Comparison of ENCODE assay signal across 21 mouse cellular contexts in the genomic region with DNA sequence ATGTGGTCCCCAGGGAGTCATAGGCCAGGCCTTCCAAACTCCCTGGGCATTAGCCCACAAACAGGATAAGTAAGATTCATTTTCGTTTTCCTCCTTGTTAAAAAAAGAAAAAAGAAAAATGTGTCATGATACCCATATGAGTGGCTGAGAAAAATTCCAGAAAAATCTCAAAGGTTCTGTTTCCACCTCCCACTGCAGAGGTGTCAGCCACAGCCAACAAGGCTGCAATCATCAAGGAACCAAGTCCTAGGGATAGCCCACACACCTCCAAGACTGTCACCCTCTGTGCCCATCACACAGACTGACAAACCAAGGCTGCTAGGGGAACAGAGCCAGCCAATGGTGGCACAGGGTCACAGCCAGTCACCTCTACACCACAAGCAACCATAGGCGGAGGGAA. TPM values are rescaled to one million over a fixed set of nuclear protein-coding genes. Genes with fewer than 3 reads are reported as not detected.
A peak's percentile ranks its signal among the peaks of the same experiment; 100 is the strongest.
DNase-seq lines count a peak whose midpoint lies in the region; ATAC-seq lines count a peak whose summit lies in the region.
"Had no signal": no experiment of that assay in that cellular context is flagged by ENCODE, and none has a peak within 500 bp of the region (broad histone marks: within the 10 kb centered on the region; RNA-seq: fewer than 3 reads in every experiment).

No protein-coding gene starts in this region.

- no peak for ATAC-seq in hindbrain, embryonic 14.5 days (ENCODE audit: low FRiP score)
- ATAC-seq: forebrain, embryonic 14.5 days; forebrain, embryonic 16.5 days had no signal

- H3K9me3 ChIP-seq in hindbrain, embryonic 10.5 days = peaks cover 11% of the 10 kb centered on the region
- H3K9me3 ChIP-seq in hindbrain, embryonic 14.5 days (ENCODE audit: control insufficient read depth, low read length) = no peaks in the 10 kb centered on the region

- peaks cover 32% of the 10 kb centered on the region for H3K4me1 ChIP-seq in hindbrain, embryonic 10.5 days (replicated peaks)
- peaks cover 17% of the 10 kb centered on the region for H3K4me1 ChIP-seq in hindbrain, embryonic 14.5 days (replicated peaks; ENCODE audit: control insufficient read depth, insufficient read depth, low read length)

- no peaks in the 10 kb centered on the region for H3K27me3 ChIP-seq in hindbrain, embryonic 10.5 days (ENCODE audit: insufficient read depth, poor library complexity, severe bottlenecking)
- H3K27me3 ChIP-seq in hindbrain, embryonic 14.5 days (ENCODE audit: control insufficient read depth, insufficient read depth, low read length) = no peaks in the 10 kb centered on the region
- H3K27me3 ChIP-seq: embryonic facial prominence, embryonic 13.5 days; embryonic facial prominence, embryonic 15.5 days; forebrain, embryonic 12.5 days had no signal

- WGBS in hindbrain, embryonic 10.5 days = 78% methylated on average over 2 of the region's 2 CpGs
- WGBS in hindbrain, embryonic 14.5 days = 88% methylated on average over 2 of the region's 2 CpGs

- H3K27ac ChIP-seq in hindbrain, embryonic 10.5 days = 0 out of 2 replicates have a peak overlapping the region, but pooled peaks have one; percentile 8
- H3K27ac ChIP-seq in hindbrain, embryonic 14.5 days = no peak overlapping the region
- H3K27ac ChIP-seq: embryonic facial prominence, embryonic 13.5 days; embryonic facial prominence, embryonic 15.5 days; forebrain, embryonic 12.5 days had no signal

- no peak for DNase-seq in hindbrain, embryonic 10.5 days (ENCODE audit: low spot score)
- DNase-seq in hindbrain, embryonic 14.5 days (ENCODE audit: low spot score) = no peak
- DNase-seq in right cerebral cortex, adult 18-20 months = peak; percentile 39
- DNase-seq in right cerebral cortex, postnatal 36 days (ENCODE audit: low spot score in 2 of 2) = no peak
- peak; percentile 54 for DNase-seq in telencephalon, adult 2 months (ENCODE audit: low read depth, low spot score)
- no peak for DNase-seq in kidney, adult 9 months
- DNase-seq: adrenal gland, adult 2 months; adrenal gland, postnatal 10 days; adrenal gland, postnatal 25 days; cerebellum, adult 11-12 months; cerebellum, adult 2 months; cerebellum, adult 9-10 months; cerebellum, postnatal 10 days; cerebellum, postnatal 25 days had no signal

- no peaks in the 10 kb centered on the region for H3K36me3 ChIP-seq in hindbrain, embryonic 10.5 days
- H3K36me3 ChIP-seq in hindbrain, embryonic 14.5 days (replicated peaks; ENCODE audit: control insufficient read depth, insufficient read depth) = no peaks in the 10 kb centered on the region
- H3K36me3 ChIP-seq: embryonic facial prominence, embryonic 13.5 days; embryonic facial prominence, embryonic 15.5 days; forebrain, embryonic 10.5 days; forebrain, embryonic 12.5 days had no signal

- H3K4me3 ChIP-seq in hindbrain, embryonic 10.5 days = no peak overlapping the region
- no peak overlapping the region for H3K4me3 ChIP-seq in hindbrain, embryonic 14.5 days (replicated peaks; ENCODE audit: low read length)
- H3K4me3 ChIP-seq: embryonic facial prominence, embryonic 13.5 days; embryonic facial prominence, embryonic 15.5 days; erythroblast, embryonic 14.5 days; forebrain, embryonic 10.5 days; forebrain, embryonic 12.5 days had no signal

- H3K9ac ChIP-seq in hindbrain, embryonic 14.5 days = no peak overlapping the region
- H3K9ac ChIP-seq: embryonic facial prominence, embryonic 13.5 days; embryonic facial prominence, embryonic 15.5 days; forebrain, embryonic 12.5 days had no signal

- no peak overlapping the region for H3K4me2 ChIP-seq in hindbrain, embryonic 14.5 days (replicated peaks)
- H3K4me2 ChIP-seq: embryonic facial prominence, embryonic 13.5 days; embryonic facial prominence, embryonic 15.5 days; forebrain, embryonic 12.5 days had no signal

RNA-seq across cellular contexts. Expression of a gene that starts 50.1 kb away (rescaled TPM):
- 18.1 and 19.7 TPM in 2 replicates for polyA plus RNA-seq in hindbrain, embryonic 10.5 days (2016; fragmentation: Nextera tagmentation; extraction: Ambion mirVana)
- polyA plus RNA-seq in hindbrain, embryonic 14.5 days (2014; fragmentation: Nextera tagmentation; extraction: Ambion mirVana) = 26.0 and 27.4 TPM in 2 replicates

Comparison
In these comparisons a context has a peak if more than half of its experiments do, and no peak if none do; other contexts are left out.
1. DNase-seq: peak in right cerebral cortex, adult 18-20 months (single experiment) and telencephalon, adult 2 months (single experiment); none in hindbrain, embryonic 10.5 days (single experiment), hindbrain, embryonic 14.5 days (single experiment), right cerebral cortex, postnatal 36 days (0 of 2) and kidney, adult 9 months (single experiment).